Mouse (Mus musculus) heart, postnatal 14 days (tissue): ENCODE data around the gene Dcp1b. TPM values are rescaled to one million over a fixed set of nuclear protein-coding genes. Genes with fewer than 3 reads are reported as not detected.

ENCODE experiments used
- DNase-seq, 2 experiments: peaks; one replicate each; pipeline ENCODE4 v3.0.0; 2021 to 2022
- intact Hi-C: fragments of 180-260 bp; cut with DNase I; formaldehyde crosslinking; loops from one replicate; pipeline ENCODE4 v1.15.1; 2025
- total RNA-seq, 2 experiments: library from RNA; stranded (reverse); gene quantifications; 2 replicates each; pipeline ENCODE4 v1.2.3; 2021

Dcp1b gene
- total RNA-seq, 2 experiments from 2014 or later: 4.0 to 4.4 TPM

- no peak for DNase-seq
- intact Hi-C loops: no loop called here
Observed at GRCm38 (mm10) chr6:119225226-119225625, 50.2 kb downstream of the Dcp1b start.

- no peak for DNase-seq
- intact Hi-C loops: no loop called here
Observed at GRCm38 (mm10) chr6:119225731-119226130, 50.7 kb downstream of the Dcp1b start.

GRCm38 (mm10) chr6:119227001-119227400, 51.9 kb downstream of the Dcp1b start:
- no peak for DNase-seq
- intact Hi-C loops: no loop called here

- no peak for DNase-seq
- intact Hi-C loops: no loop called here
Observed at GRCm38 (mm10) chr6:119228861-119229603, 54.0 kb downstream of the Dcp1b start.

GRCm38 (mm10) chr6:119233066-119233465, 58.0 kb downstream of the Dcp1b start:
- intact Hi-C loops: no loop called here
- peak in 1 of 2 experiments; percentile 35 for DNase-seq

- intact Hi-C loops: no loop called here
- no peak for DNase-seq
Observed at GRCm38 (mm10) chr6:119235441-119235840, 60.4 kb downstream of the Dcp1b start.

GRCm38 (mm10) chr6:119236241-119236640, 61.2 kb downstream of the Dcp1b start, which contains the start of gene Cacna2d4:
Gene Cacna2d4 (plus strand): TSS chr6:119236526.
- DNase-seq: no peak
- intact Hi-C loops: no loop called here

- intact Hi-C loops: no loop called here
Observed at GRCm38 (mm10) chr6:119237427-119237989, 62.5 kb downstream of the Dcp1b start.

GRCm38 (mm10) chr6:119239341-119240005, 64.4 kb downstream of the Dcp1b start:
- intact Hi-C loops: no loop called here
- no peak for DNase-seq

More at GRCm38 (mm10) chr6:119237427-119237989, 62.5 kb downstream of the Dcp1b start:
- peak in 1 of 2 experiments; percentile 62 for DNase-seq

GRCm38 (mm10) chr6:119240256-119240655, 65.2 kb downstream of the Dcp1b start:
- DNase-seq: no peak
- intact Hi-C loops: no loop called here

GRCm38 (mm10) chr6:119240871-119241705, 66.0 kb downstream of the Dcp1b start:
- no peak for DNase-seq

GRCm38 (mm10) chr6:119246082-119246481, 71.0 kb downstream of the Dcp1b start:
- DNase-seq: no peak
- intact Hi-C loops: no loop called here

More at GRCm38 (mm10) chr6:119240871-119241705, 66.0 kb downstream of the Dcp1b start:
- intact Hi-C loops: no loop called here

GRCm38 (mm10) chr6:119248578-119248977, 73.5 kb downstream of the Dcp1b start:
- intact Hi-C loops: no loop called here

GRCm38 (mm10) chr6:119249726-119250125, 74.7 kb downstream of the Dcp1b start:
- intact Hi-C loops: no loop called here
- no peak for DNase-seq

More at GRCm38 (mm10) chr6:119248578-119248977, 73.5 kb downstream of the Dcp1b start:
- no peak for DNase-seq

GRCm38 (mm10) chr6:119251704-119252103, 76.7 kb downstream of the Dcp1b start:
- DNase-seq: no peak
- intact Hi-C loops: no loop called here

Other genes with a start within 250 kb of the Dcp1b start
- 100 to 1,000 TPM; 195 to 220 TPM for gene Cacna1c, start 21.2 kb downstream of the Dcp1b start, total RNA-seq
- under 1 TPM in 1 of 2 experiments, not detected in 1; 0.12 TPM for gene Cacna2d4, start 61.3 kb downstream of the Dcp1b start, total RNA-seq
- gene Lrtm2, start 155.5 kb downstream of the Dcp1b start, total RNA-seq: under 1 TPM; 0.10 to 0.19 TPM
- gene Adipor2, start 242.5 kb downstream of the Dcp1b start, total RNA-seq: 10 to 100 TPM; 54.8 to 64.1 TPM